Mouse (Mus musculus) MEL (cell line): ENCODE results near the gene Mmaa.

Source experiments
- CTCF ChIP-seq, 3 experiments: IDR thresholded peaks in 2 of 3; conservative IDR thresholded peaks in 1 of 3; 2 replicates each; pipeline ENCODE4 v1.5.1; 2011 to 2012; ENCODE audit warnings: low read length in 3 of 3, low read depth in 2 of 3, mild to moderate bottlenecking in 2 of 3, improper control_type of control experiment in 1 of 3, inconsistent platforms in 1 of 3, mixed read lengths in 1 of 3, moderate library complexity in 1 of 3; ENCODE audit not compliant: control insufficient read depth in 1 of 3, insufficient read depth in 1 of 3, poor library complexity in 1 of 3, severe bottlenecking in 1 of 3
- POLR2A ChIP-seq, 2 experiments: IDR thresholded peaks; 2 replicates each; pipeline ENCODE4 v1.6.1; 2011 to 2012; ENCODE audit warnings: low read length in 2 of 2, mild to moderate bottlenecking in 2 of 2, control low read depth in 1 of 2, improper control_type of control experiment in 1 of 2, low read depth in 1 of 2, moderate library complexity in 1 of 2; ENCODE audit not compliant: control insufficient read depth in 1 of 2, insufficient read depth in 1 of 2, poor library complexity in 1 of 2
- TBP ChIP-seq: IDR thresholded peaks from 2 replicates; pipeline ENCODE4 v1.8.0; 2011; ENCODE audit warnings: low read depth, low read length, improper control_type of control experiment

GRCm38 (mm10) chr8:79286424-79286823 is 8.3 kb downstream of the Mmaa start:
- TF ChIP-seq POLR2A (IDR thresholded peaks at IDR 0.05; ENCODE audit: control insufficient read depth in 1 of 2, insufficient read depth in 1 of 2, low read depth in 1 of 2, low read length in 2 of 2, poor library complexity in 1 of 2) (no peak), CTCF (IDR thresholded peaks at IDR 0.05 in 2 of 3, conservative IDR thresholded peaks at IDR 0.05 in 1 of 3; ENCODE audit: control insufficient read depth in 1 of 3, insufficient read depth in 1 of 3, low read depth in 2 of 3, low read length in 3 of 3, poor library complexity in 1 of 3, severe bottlenecking in 1 of 3) (no peak), TBP (no peak)
